Mouse (Mus musculus) 3T3-L1 (cell line): ENCODE results near the gene Nfib.

Source experiments
- DNase-seq: peaks from one replicate; pipeline ENCODE4 v3.0.0-alpha.2; 2015; ENCODE audit warnings: low read depth, low spot score

Nfib gene

DNA sequence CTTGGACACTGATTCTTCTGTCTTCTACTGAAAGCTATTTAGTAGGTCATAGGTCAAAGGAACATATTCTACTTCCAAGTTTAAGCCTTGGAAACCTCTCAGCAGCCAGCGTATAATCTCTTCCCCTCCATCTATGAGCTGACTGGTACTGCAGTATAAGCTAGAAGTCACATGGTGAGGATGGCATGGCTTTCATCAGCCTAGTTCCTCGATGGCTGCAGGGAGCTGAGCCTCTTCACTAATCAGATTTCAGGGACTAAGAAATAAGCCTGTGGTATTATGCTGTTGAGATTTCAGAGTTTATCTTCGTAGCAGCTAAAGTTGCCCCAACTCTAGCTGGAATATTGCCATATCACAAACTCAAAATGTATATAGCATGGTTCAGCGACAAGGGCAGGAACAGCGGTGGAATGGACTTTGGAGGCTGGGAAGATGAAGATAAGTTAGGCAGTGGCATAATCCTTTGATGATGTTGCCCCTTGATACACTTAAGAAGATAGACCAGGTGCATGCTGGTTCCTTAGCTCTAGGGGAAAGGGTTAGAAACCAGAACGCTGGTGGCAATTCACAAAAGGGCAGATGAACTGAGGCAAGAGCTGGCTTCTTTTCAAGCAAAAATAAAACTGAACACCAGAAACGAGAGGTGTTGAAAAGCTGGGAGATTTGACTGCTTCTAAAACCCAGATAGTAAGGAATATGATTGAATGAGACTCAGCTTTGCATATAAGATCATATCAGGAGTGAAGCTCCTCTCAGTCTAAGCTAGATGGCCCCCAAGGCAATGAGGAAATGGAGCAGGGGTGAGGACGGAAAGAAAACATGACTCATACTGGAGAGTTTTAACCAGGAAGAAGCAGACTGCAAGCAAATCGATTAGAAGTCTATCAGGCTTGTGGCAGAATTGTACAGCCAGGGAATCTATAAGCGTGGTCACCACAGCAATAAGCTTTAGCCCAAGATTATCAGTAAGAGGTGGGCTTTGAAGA is 111.6 kb downstream of the Nfib start:
- DNase-seq: peak; percentile 56

DNA sequence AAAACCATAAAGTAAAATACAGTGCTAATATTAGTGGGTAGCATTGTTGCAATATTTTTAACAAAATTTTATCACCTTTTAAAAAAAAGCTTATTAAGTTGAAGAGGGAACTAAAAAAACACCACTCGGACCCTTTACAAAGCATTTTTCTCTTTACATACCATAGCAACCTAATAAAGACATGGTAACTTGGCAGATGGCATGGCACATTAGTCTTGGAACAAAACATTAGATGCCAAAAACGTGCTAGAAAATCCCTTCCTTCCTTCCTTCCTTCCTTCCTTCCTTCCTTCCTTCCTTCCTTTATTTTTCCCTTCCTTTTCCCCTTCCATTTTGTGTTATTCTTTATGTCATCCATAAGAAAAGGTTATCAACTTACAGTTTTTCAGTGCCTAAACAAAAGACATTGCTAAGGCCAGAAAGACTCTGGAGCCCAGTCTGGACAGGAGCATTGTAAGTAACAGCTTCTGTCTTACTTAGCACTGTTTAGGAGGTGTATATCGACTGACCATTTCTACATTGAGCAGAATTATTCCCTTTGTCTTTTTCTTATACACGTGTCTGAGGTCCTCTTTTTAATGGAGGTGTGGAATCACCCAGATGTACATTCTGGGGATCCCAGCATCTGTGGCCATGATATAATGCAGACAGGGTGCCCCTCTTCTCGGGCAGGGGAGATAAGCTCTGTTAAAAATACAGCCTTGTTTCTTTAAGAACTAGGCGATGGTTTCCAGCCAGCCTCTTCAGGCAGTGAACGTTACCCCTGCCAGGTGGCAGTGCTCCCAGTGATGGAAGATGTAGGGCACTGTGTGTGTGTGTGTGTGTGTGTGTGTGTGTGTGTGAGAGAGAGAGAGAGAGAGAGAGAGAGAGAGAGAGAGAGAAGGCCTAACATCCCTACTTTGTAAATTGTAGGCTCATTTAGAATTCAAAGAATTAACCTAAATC is 113.2 kb downstream of the Nfib start:
- no peak for DNase-seq

DNA sequence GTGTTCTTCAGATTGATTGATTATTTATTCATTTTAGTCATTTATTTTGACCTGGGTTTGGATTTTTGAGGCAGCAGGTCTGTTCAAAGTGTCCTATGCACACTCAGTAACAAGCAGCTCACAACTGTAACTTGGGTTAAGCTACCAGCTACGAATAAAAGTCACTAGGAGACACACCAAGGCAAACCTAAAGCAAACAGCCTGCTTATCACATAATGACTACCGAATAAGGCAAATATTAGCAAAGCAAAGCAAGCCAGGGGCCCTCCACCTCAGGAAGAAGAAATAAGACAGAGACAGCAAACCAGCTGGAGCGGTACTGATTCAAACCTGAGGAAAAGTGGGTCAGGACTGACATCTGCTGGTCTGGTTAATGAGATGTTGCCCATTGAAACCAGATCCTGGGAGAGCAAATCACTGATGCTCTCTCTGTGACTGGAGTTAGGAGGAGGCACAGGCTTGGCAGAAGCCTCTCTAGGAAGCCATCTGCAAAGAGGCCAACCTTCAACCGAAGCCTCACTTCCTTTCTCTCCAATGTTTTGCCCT is 116.1 kb downstream of the Nfib start:
- peak; percentile 78 for DNase-seq

DNA sequence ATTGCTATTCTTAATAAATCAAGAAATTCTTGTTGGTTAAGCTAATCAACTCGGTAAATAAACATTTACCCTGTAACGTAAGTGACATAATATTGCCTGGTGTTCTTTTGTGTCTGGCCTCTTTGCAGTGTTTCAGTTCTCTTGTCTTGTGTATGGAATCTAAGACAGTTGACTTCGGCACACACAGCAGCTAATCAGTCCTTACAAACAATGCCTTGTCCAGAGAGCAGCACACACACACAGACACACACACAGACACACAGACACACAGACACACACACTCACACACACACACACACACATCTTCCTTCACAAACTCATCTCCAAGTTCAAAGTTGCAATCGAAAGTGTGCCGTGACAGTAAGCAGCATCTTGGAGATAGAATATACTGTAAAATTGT is 116.8 kb downstream of the Nfib start:
- DNase-seq: no peak

DNA sequence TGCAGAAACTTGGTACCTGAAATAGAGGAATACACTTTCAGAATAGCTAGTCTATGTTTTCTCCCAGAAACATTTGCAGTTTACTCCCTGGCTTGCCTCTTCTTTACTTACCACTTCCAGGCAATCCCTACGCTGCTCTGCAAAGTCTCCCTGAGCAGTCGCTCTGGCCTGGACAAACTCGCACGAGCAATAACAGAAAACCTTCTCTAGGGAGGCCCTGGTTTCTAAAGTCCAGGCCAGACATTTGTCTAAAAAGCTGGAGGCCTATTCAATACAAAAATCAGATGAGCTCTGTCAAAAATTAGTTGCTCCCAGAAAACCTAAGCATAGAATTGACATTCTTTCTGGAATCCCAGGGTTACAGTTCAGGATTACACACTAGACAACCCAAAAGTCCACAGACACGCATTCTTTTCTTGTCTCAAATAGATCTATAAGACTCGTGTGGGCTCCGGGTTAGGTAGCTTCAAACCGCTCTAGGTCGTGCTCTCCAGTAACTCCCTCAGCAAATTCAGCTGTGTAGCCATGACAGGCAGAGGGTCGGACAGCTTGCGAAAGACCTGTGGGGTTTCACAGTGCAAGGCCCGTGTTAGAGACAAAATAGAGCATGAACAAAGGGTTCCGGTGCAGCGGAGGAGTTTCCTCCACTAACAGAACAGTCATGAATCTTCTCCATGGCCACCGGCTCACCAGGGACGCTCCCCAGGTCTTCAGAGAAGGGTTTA is 118.2 kb downstream of the Nfib start:
- DNase-seq: no peak

DNA sequence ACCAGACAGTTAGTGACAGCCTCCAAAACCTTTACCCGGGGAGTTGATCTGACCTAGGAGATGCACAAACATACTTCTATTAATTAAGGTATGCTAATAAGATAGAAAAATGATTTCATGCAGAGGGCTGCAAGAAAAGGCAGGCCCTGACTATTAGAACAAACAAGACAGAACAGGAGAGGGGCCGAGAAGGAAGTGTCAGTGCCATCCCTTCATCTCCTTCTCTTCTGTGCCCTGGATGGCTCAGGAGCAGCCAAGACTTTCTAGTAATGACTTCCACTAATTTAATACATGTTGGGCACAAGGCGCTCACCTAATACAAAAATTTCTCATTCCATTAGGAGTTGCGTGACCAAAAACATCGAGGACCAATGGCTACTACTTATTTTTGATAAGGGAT is 118.9 kb downstream of the Nfib start:
- no peak for DNase-seq

DNA sequence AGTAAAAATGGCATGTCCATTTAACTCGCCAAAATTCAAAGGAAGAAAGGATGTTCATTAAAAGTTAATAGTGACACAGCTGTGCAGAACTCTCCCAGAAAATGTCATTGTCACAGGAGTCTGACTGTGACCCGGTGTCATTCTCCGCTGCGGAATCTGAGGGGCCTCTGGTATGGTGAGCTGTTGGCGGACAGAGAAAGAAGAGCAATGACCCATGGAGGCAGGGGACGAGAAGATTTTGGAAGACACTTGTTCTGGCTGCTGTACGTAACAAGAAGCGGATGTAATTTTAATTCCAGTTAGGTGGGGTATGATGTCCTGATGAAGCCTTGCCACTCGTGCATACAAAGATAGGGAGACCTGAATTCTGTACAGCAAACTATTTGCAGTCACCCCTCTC is 120.0 kb downstream of the Nfib start:
- no peak for DNase-seq

DNA sequence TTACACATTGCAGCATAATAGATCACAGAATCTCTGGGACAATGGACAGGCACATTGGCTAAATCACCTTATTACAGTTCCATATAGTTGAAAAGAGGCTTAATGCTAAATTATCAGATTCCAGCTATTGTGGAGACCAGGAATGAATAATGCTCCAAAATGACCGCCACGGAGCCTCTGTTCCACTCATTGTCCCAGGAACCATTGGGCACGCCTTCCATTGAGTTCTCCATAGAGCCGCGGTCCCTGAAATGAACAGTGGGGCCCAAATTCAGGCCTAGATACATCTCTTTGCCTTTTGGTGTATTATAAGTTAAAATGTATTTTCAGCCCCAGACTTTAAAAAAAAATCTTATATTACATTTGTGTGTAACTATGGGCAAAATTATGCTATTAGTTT is 120.5 kb downstream of the Nfib start:
- DNase-seq: no peak

DNA sequence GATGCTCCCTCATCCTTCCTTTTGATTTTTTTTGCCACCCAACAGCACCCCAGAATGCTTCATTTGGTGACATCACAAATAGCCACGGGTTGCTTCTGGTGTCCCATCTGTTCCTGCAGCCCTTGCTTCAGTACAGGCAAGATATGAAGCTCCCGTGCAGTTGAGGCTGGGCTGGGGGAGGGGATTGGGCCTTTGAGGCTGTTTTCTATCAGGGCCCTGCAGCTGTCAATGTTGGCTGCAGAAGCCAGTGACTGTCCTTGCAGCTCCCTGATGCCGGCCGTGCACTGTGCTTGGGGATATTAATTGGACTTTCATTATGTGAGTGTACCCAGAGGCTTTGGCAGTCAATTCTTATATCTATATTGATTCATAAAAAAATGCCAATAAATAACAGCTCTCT is 121.0 kb downstream of the Nfib start:
- no peak for DNase-seq

DNA sequence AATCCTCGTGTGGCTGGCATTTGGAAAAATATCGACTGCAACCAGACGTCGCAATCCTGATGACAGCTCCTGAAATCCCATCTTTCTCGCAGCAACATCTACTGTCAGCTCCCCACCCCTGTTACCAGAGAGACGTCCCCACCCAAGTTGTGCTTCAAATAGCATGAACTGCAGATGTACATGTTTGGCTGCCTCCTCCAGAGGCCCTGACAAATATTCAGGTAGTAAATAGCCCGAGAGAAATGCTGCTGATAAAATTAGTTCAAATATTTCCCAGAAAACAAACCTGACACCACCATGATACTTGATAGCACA is 132.3 kb downstream of the Nfib start:
- no peak for DNase-seq

DNA sequence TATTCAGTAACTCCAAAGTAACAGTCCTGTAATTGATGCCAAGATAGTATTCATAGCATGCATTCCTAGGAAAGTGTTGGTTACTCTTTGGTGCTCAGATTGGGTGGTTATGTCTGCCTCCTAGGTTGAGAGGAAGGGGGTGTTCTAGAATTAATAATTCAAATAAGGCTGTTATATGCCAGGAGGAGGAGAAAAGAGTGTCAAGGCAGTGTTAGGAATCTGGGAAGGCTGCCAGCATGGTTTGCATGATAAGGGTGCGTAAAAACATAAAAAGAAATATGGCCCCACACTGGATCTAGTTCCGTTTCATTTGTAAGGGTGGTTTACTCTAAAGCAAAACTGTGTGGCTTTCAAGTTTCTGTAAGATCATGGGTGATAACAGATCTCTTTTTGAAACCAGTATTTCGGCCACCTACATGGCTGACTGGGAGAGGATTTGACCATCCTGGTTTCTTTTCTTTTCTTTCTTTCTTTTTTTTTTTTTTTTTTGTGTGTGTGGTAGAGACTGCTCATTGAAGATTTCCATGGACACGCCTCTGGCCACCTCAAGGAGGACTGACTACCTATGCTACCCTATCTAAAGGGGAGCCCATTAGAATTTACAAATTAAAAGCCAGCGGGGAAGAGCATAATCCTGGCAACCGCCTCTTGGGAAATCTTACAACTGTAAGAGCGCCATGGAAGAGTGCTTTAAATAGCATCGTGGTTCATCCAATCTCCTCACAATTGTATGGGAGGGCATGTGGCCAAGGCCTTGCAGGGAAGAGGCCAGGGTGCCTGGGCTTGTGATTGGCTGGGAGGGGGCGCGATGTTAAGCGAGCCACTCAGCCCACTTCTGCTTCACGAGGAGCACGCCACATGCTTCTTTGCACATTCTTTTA is 132.9 kb downstream of the Nfib start:
- DNase-seq: no peak

DNA sequence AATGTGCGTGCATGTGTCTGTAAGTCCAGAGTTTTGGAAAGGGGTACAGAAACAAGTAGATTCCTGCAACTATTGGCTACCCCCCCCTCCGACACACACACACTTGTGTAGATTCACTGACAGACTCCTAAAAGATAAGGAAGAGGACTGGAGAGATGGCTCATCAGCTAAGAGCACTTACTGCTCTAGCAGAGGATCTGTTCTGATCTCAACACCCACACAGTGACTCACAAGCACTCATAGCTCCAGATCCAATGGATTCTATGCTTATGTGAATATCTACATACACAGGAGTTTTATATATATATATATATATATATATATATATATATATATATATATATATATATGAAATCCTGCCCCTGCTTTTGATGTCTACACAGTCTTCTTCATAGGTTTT is 146.7 kb downstream of the Nfib start:
- DNase-seq: no peak

DNA sequence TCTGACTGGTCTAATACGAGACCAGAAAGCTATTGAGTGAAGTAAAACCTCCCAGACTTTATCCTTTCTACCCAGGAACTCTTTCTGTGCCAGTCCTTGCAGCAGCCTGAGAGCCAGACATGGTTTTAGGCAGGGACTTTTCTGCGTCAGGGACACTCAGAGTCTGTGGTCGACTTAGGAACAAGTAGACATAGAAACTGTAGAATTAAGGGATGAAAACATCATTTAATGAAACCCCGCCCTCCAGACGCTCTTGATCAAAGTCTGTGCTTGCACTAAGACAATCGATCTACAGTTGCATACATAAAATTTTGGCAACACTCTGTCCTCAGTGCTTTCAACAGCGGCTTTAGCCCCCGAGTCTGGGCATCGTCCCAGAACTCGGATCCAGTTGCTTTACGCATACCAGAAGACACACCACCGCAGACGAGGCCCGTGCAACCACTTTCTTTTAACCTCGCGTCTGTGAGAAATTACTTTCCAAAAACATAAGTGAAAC is 149.8 kb downstream of the Nfib start:
- no peak for DNase-seq

DNA sequence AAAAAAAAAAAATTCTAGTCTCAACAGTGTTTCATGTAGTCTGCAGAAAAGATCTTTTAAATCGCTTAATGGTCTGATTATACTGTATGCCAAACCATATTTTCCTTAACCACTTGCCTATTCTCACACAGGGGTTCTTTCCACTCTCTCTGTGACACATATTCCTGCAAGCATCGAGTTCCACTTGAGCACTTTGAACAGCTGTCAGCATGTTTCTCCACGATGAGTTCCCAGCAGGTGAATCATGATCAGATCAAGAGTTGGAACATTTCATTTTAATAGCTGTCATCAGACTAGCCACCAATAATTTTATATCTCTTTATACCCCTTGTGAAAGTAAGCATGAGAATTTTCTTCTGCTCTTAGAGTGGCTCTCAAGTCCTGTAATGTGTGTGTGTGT is 151.9 kb downstream of the Nfib start:
- peak; percentile 67 for DNase-seq

DNA sequence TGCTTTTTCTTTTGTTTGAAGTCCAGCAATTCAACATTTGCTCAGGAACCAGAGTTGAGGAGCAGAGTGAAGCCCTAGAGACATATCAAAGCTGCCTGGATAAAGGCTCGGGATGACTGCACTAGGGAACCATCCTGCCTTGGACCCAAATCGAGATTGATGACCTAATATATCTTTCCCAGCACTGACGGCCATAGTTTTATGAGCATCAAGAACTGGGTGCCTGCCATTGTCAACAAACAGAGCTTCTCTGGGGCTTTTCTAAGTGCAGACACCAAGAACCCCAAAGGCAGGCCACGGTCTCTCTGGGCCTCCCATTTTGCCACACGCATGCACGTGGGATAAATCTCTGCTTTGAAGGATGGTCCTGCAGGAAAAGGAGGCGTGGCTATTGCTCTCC is 153.3 kb downstream of the Nfib start:
- DNase-seq: peak; percentile 64

DNA sequence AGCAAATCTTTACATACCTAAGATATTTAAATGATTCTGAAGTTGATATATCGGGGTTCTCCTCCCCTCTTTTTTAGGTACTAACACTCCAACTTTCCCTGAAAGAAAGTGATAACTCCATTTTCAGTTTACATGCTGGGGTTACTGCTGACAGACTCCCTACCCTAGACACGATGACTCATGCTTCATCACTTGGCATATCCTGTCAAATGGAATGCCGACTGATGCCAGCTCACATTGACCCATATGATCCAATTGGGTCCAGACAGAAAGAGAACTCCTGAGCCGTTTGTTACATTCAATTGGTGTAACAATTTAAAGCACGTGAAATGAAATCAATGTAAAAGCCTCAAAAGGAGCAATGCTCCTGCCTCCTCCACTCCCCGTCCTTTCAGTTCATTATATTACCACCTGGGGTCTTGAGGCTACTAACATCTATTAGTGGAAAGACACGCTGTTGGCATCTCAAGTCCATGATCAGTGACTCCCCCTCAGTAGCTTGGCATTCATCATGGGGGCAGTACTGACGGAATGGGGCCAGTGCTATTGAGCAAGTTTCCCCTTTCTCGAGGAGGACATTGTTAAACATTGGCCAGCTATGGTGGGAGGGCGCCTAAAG is 155.7 kb downstream of the Nfib start:
- peak; percentile 90 for DNase-seq

DNA sequence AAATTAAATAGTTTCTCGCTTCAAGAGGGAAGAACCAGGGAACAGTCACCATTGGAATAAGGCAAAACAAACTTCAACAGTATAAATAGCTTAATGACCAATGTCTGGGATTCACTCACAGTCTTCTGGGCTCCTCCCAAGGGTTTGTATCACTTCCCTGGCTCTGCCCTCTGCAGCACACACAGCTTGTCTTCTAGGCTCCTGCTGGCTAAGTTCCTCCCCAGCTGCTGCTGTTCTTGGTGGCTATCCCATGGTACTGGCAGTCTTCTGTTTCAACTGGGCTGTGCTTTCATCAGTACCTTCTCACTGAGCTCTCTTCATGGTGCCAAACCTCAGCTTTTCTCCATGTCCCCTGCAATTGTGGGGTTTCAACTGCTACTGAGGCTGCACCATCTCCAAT is 157.3 kb downstream of the Nfib start:
- DNase-seq: no peak

DNA sequence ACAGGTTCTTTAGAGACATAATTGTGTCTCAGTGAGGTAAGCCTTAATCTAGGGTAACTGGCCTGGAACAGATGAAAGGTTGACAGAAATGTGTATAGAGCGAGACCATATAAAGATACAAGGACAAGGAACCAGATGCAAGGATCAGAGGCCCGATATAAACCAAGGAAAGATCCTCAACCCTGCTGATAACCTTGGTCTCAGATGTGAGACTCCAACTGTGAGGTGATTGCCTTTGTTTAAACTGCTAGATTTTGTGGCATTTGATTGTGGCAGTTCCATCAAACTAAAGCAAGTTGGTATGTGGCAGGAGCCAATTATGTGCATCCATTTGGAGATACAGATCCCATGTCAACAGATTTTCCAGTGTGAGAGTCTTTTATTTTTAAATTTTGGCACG is 161.6 kb downstream of the Nfib start:
- DNase-seq: no peak

DNA sequence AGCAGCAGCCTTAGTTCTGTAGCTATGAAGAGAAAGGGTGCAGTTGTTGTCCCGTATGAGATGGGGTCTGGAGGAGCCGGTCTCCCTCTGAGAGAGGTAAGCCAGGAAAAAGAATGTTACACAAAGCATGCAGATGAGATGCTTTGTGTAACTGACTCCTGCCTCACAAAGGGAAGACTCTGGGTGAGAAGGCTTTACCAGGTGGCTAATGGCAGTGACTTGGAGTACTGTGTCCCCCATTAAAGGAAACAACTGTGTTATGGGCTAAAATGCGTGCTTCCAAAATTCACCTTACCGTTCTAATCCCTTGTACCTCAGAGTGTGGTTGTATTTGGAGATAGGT is 162.2 kb downstream of the Nfib start:
- DNase-seq: no peak
